ENCODE assay signal across 19 mouse cellular contexts in genomic region chr6:92003646-92004045, GRCm38 (mm10). TPM values are rescaled to one million over a fixed set of nuclear protein-coding genes. Genes with fewer than 3 reads are reported as not detected.
A peak's percentile ranks its signal among the peaks of the same experiment; 100 is the strongest.
DNase-seq lines count a peak whose midpoint lies in the region; ATAC-seq and TF ChIP-seq lines count a peak whose summit lies in the region.
"Had no signal": no experiment of that assay in that cellular context is flagged by ENCODE, and none has a peak within 500 bp of the region (broad histone marks: within the 10 kb centered on the region; RNA-seq: fewer than 3 reads in every experiment).

No protein-coding gene starts in this region.

- no peak for ATAC-seq in hindbrain, embryonic 16.5 days
- no peak for ATAC-seq in forebrain, embryonic 12.5 days (ENCODE audit: low FRiP score)
- ATAC-seq in limb, embryonic 12.5 days (ENCODE audit: insufficient number of reproducible peaks, insufficient read depth, low FRiP score, low TSS enrichment, low read depth), result no peak
- no peak for ATAC-seq in midbrain, postnatal 0 days (ENCODE audit: low FRiP score)
- ATAC-seq in erythroid progenitor cell, adult 5-6 weeks (replicated peaks; ENCODE audit: low FRiP score, poor library complexity, severe bottlenecking), result no peak
- ATAC-seq: intestine, postnatal 0 days had no signal

- H3K27me3 ChIP-seq in hindbrain, embryonic 10.5 days (ENCODE audit: insufficient read depth, poor library complexity, severe bottlenecking), result peaks cover 23% of the 10 kb centered on the region
- no peaks in the 10 kb centered on the region for H3K27me3 ChIP-seq in hindbrain, embryonic 16.5 days (replicated peaks; ENCODE audit: control insufficient read depth, insufficient read depth, low read length)
- H3K27me3 ChIP-seq in forebrain, embryonic 12.5 days, result peaks cover 57% of the 10 kb centered on the region
- no peaks in the 10 kb centered on the region for H3K27me3 ChIP-seq in limb, embryonic 12.5 days
- H3K27me3 ChIP-seq in midbrain, postnatal 0 days (ENCODE audit: insufficient read depth, low read length), result no peaks in the 10 kb centered on the region
- H3K27me3 ChIP-seq: heart, embryonic 15.5 days; limb, embryonic 13.5 days had no signal

- WGBS in hindbrain, embryonic 10.5 days, result 36% methylated on average over 2 of the region's 2 CpGs
- 26% methylated on average over 2 of the region's 2 CpGs for WGBS in hindbrain, embryonic 16.5 days
- WGBS in forebrain, embryonic 12.5 days, result 33% methylated on average over 2 of the region's 2 CpGs
- WGBS in limb, embryonic 12.5 days, result 33% methylated on average over 2 of the region's 2 CpGs
- WGBS in midbrain, postnatal 0 days, result 27% methylated on average over 2 of the region's 2 CpGs

- H3K4me3 ChIP-seq in hindbrain, embryonic 10.5 days, result no peak overlapping the region
- no peak overlapping the region for H3K4me3 ChIP-seq in hindbrain, embryonic 16.5 days (ENCODE audit: low read length)
- H3K4me3 ChIP-seq in forebrain, embryonic 12.5 days (replicated peaks), result no peak overlapping the region
- no peak overlapping the region for H3K4me3 ChIP-seq in limb, embryonic 12.5 days (replicated peaks)
- no peak overlapping the region for H3K4me3 ChIP-seq in midbrain, postnatal 0 days (ENCODE audit: low read depth, low read length)
- H3K4me3 ChIP-seq: erythroblast, embryonic 14.5 days; heart, embryonic 15.5 days; layer of hippocampus, adult 2 months; limb, embryonic 13.5 days had no signal

- no peak overlapping the region for H3K4me2 ChIP-seq in hindbrain, embryonic 16.5 days (ENCODE audit: low read length)
- no peak overlapping the region for H3K4me2 ChIP-seq in forebrain, embryonic 12.5 days
- no peak overlapping the region for H3K4me2 ChIP-seq in limb, embryonic 12.5 days
- no peak overlapping the region for H3K4me2 ChIP-seq in midbrain, postnatal 0 days (ENCODE audit: low read depth, low read length, poor library complexity, severe bottlenecking)
- H3K4me2 ChIP-seq: heart, embryonic 15.5 days; limb, embryonic 13.5 days had no signal

- peak overlapping the region; percentile 68 for H3K27ac ChIP-seq in hindbrain, embryonic 10.5 days
- no peak overlapping the region for H3K27ac ChIP-seq in hindbrain, embryonic 16.5 days (ENCODE audit: low read depth, low read length)
- peak overlapping the region; percentile 74 for H3K27ac ChIP-seq in forebrain, embryonic 12.5 days
- H3K27ac ChIP-seq in limb, embryonic 12.5 days, result peak overlapping the region; percentile 4; the same call in 1 of the 2 replicates
- no peak overlapping the region for H3K27ac ChIP-seq in midbrain, postnatal 0 days (ENCODE audit: low read depth, low read length)
- H3K27ac ChIP-seq: heart, embryonic 15.5 days; layer of hippocampus, adult 2 months; limb, embryonic 13.5 days; liver, embryonic 14.5 days had no signal

- H3K4me1 ChIP-seq in hindbrain, embryonic 10.5 days (replicated peaks), result peaks cover 38% of the 10 kb centered on the region
- H3K4me1 ChIP-seq in hindbrain, embryonic 16.5 days (ENCODE audit: control insufficient read depth, insufficient read depth, low read depth, low read length), result peaks cover 9% of the 10 kb centered on the region
- peaks cover 31% of the 10 kb centered on the region for H3K4me1 ChIP-seq in forebrain, embryonic 12.5 days
- H3K4me1 ChIP-seq in limb, embryonic 12.5 days (replicated peaks), result peaks cover 26% of the 10 kb centered on the region
- H3K4me1 ChIP-seq in midbrain, postnatal 0 days (ENCODE audit: insufficient read depth, low read length), result peaks cover 3% of the 10 kb centered on the region; the same call in 1 of the 2 replicates

- TF ChIP-seq CTCF in midbrain, postnatal 0 days (IDR thresholded peaks at IDR 0.05), result no peak

- no peak overlapping the region for H3K9ac ChIP-seq in hindbrain, embryonic 16.5 days (ENCODE audit: low read depth, low read length)
- H3K9ac ChIP-seq in forebrain, embryonic 12.5 days, result no peak overlapping the region; the same call in 1 of the 2 replicates
- H3K9ac ChIP-seq in limb, embryonic 12.5 days (replicated peaks), result no peak overlapping the region
- H3K9ac ChIP-seq in midbrain, postnatal 0 days (replicated peaks; ENCODE audit: low read length, poor library complexity, severe bottlenecking), result no peak overlapping the region
- H3K9ac ChIP-seq: heart, embryonic 15.5 days; limb, embryonic 13.5 days; liver, embryonic 14.5 days had no signal

- no peaks in the 10 kb centered on the region for H3K36me3 ChIP-seq in hindbrain, embryonic 10.5 days
- no peaks in the 10 kb centered on the region for H3K36me3 ChIP-seq in hindbrain, embryonic 16.5 days (ENCODE audit: control insufficient read depth, insufficient read depth, low read length)
- H3K36me3 ChIP-seq in forebrain, embryonic 12.5 days (replicated peaks), result no peaks in the 10 kb centered on the region
- no peaks in the 10 kb centered on the region for H3K36me3 ChIP-seq in limb, embryonic 12.5 days
- no peaks in the 10 kb centered on the region for H3K36me3 ChIP-seq in midbrain, postnatal 0 days (ENCODE audit: insufficient read depth, low read length)
- H3K36me3 ChIP-seq: heart, embryonic 15.5 days; limb, embryonic 13.5 days had no signal

- no peaks in the 10 kb centered on the region for H3K9me3 ChIP-seq in hindbrain, embryonic 10.5 days
- H3K9me3 ChIP-seq in hindbrain, embryonic 16.5 days (ENCODE audit: control insufficient read depth, low read length), result no peaks in the 10 kb centered on the region
- H3K9me3 ChIP-seq in forebrain, embryonic 12.5 days, result no peaks in the 10 kb centered on the region
- H3K9me3 ChIP-seq in limb, embryonic 12.5 days, result no peaks in the 10 kb centered on the region
- H3K9me3 ChIP-seq in midbrain, postnatal 0 days (ENCODE audit: low read length), result no peaks in the 10 kb centered on the region
- H3K9me3 ChIP-seq: heart, embryonic 15.5 days; limb, embryonic 13.5 days had no signal

- no peak for DNase-seq in hindbrain, embryonic 10.5 days (ENCODE audit: low spot score)
- DNase-seq in midbrain, postnatal 0 days (ENCODE audit: low spot score), result peak; percentile 27
- DNase-seq in c-Kit-positive CD71-positive TER-119-positive erythroid progenitor cells, embryonic 14.5 days (ENCODE audit: low spot score), result no peak
- DNase-seq: adrenal gland, postnatal 14 days; B cell, adult 2 months; cerebellum, postnatal 25 days; right cerebral cortex, adult 18-20 months; thymus, postnatal 4 days had no signal

RNA-seq across cellular contexts. Expression of gene Fgd5, which starts 25.0 kb away (rescaled TPM):
- polyA plus RNA-seq in hindbrain, embryonic 10.5 days (2016; fragmentation: Nextera tagmentation; extraction: Ambion mirVana), result 7.4 and 8.1 TPM in 2 replicates
- polyA plus RNA-seq in hindbrain, embryonic 16.5 days (2015; fragmentation: Nextera tagmentation; extraction: Ambion mirVana), result 14.7 and 17.1 TPM in 2 replicates
- polyA plus RNA-seq in forebrain, embryonic 12.5 days (2016; fragmentation: Nextera tagmentation; extraction: Ambion mirVana), result 7.6 and 12.7 TPM in 2 replicates
- 5.8 and 7.0 TPM in 2 replicates for polyA plus RNA-seq in limb, embryonic 12.5 days (2016; fragmentation: Nextera tagmentation; extraction: Ambion mirVana)
- 13.8 TPM in 2 replicates for total RNA-seq in midbrain, postnatal 0 days (2014; rRNA removed)
- polyA plus RNA-seq in midbrain, postnatal 0 days (2015; fragmentation: Nextera tagmentation; extraction: Ambion mirVana), result 7.9 and 8.1 TPM in 2 replicates
- not detected in 2 replicates for total RNA-seq in erythroid progenitor cell, adult 5-6 weeks (2015; ENCODE audit: low replicate concordance)
- total RNA-seq in erythroid progenitor cell, adult 5-6 weeks (2017; ENCODE audit: low replicate concordance), result 0.61 TPM in 1 of 2 replicates, not detected in the other
- total RNA-seq: granulocyte monocyte progenitor cell, adult 5-6 weeks had no signal

Comparison
In these comparisons a context has a peak if more than half of its experiments do, and no peak if none do; other contexts are left out.
1. H3K27ac ChIP-seq: peak in hindbrain, embryonic 10.5 days (single experiment), forebrain, embryonic 12.5 days (single experiment) and limb, embryonic 12.5 days (single experiment); none in hindbrain, embryonic 16.5 days (single experiment) and midbrain, postnatal 0 days (single experiment).